Mouse (Mus musculus): ENCODE results near the gene Vmn1r196. TPM values are rescaled to one million over a fixed set of nuclear protein-coding genes. Genes with fewer than 3 reads are reported as not detected.

Gene Vmn1r196
- polyA plus RNA-seq, 1 experiment from 2014 or later, result not detected

GRCm38 (mm10) chr13:22324289-22324688 is 34.6 kb downstream of the Vmn1r196 start, which contains the start of gene Vmn1r197:
Vmn1r197 (plus strand) TSS chr13:22324589.
- H3K4me2 ChIP-seq (replicated peaks; ENCODE audit: low read depth, low read length), result no peak within 1 kb of the TSS
- no peak within 1 kb of the TSS for H3K9ac ChIP-seq (ENCODE audit: low read depth, low read length)
- no peaks in the 10 kb centered on the region for H3K4me1 ChIP-seq (replicated peaks; ENCODE audit: control insufficient read depth, insufficient read depth, low read length)
- no peaks in the 10 kb centered on the region for H3K9me3 ChIP-seq (ENCODE audit: control insufficient read depth, low read length)
- DNase-seq (ENCODE audit: low spot score) (no peak), ATAC-seq (ENCODE audit: low FRiP score) (no peak)
- H3K36me3 ChIP-seq (ENCODE audit: control insufficient read depth, insufficient read depth, low read length), result no peaks in the 10 kb centered on the region
- no peak within 1 kb of the TSS for H3K27ac ChIP-seq (ENCODE audit: low read depth, low read length)
- no peaks in the 10 kb centered on the region for H3K27me3 ChIP-seq (ENCODE audit: control insufficient read depth, insufficient read depth, low read length)
- H3K4me3 ChIP-seq (ENCODE audit: low read depth, low read length), result no peak within 1 kb of the TSS

GRCm38 (mm10) chr13:22333269-22333668 is 43.5 kb downstream of the Vmn1r196 start:
- Histone ChIP-seq H3K36me3 (ENCODE audit: control insufficient read depth, insufficient read depth, low read length) (no peaks in the 10 kb centered on the region), H3K27me3 (ENCODE audit: control insufficient read depth, insufficient read depth, low read length) (no peaks in the 10 kb centered on the region), H3K9me3 (ENCODE audit: control insufficient read depth, low read length) (no peaks in the 10 kb centered on the region), H3K9ac (ENCODE audit: low read depth, low read length) (no peak overlapping the region), H3K27ac (ENCODE audit: low read depth, low read length) (no peak overlapping the region), H3K4me2 (replicated peaks; ENCODE audit: low read depth, low read length) (no peak overlapping the region), H3K4me3 (ENCODE audit: low read depth, low read length) (no peak overlapping the region), H3K4me1 (replicated peaks; ENCODE audit: control insufficient read depth, insufficient read depth, low read length) (no peaks in the 10 kb centered on the region)
- no peak for DNase-seq (ENCODE audit: low spot score)
- ATAC-seq (ENCODE audit: low FRiP score), result no peak
- 84% methylated on average over 2 of the region's 2 CpGs for whole genome bisulfite sequencing

GRCm38 (mm10) chr13:22335565-22335964 is 45.8 kb downstream of the Vmn1r196 start:
- no peak overlapping the region for H3K9ac ChIP-seq (ENCODE audit: low read depth, low read length)
- no peaks in the 10 kb centered on the region for H3K27me3 ChIP-seq (ENCODE audit: control insufficient read depth, insufficient read depth, low read length)
- H3K9me3 ChIP-seq (ENCODE audit: control insufficient read depth, low read length), result no peaks in the 10 kb centered on the region
- H3K4me1 ChIP-seq (replicated peaks; ENCODE audit: control insufficient read depth, insufficient read depth, low read length), result no peaks in the 10 kb centered on the region
- no peak for ATAC-seq (ENCODE audit: low FRiP score)
- H3K4me3 ChIP-seq (ENCODE audit: low read depth, low read length), result no peak overlapping the region
- H3K27ac ChIP-seq (ENCODE audit: low read depth, low read length), result no peak overlapping the region
- H3K4me2 ChIP-seq (replicated peaks; ENCODE audit: low read depth, low read length), result no peak overlapping the region
- no peak for DNase-seq (ENCODE audit: low spot score)
- no peaks in the 10 kb centered on the region for H3K36me3 ChIP-seq (ENCODE audit: control insufficient read depth, insufficient read depth, low read length)
- 92% methylated on average over 1 of the region's 1 CpGs for WGBS

Other genes starting within 250 kb of the Vmn1r196 start
- 31.2 and 31.4 TPM in 2 replicates for gene Hist1h4i, start 248.6 kb upstream of the Vmn1r196 start, polyA plus RNA-seq (2014; fragmentation: Nextera tagmentation; extraction: Ambion mirVana)
- 58.7 and 60.3 TPM in 2 replicates for gene Hist1h2ag, start 247.0 kb upstream of the Vmn1r196 start, polyA plus RNA-seq (2014; fragmentation: Nextera tagmentation; extraction: Ambion mirVana)
- gene Hist1h2bj, start 246.7 kb upstream of the Vmn1r196 start, polyA plus RNA-seq (2014; fragmentation: Nextera tagmentation; extraction: Ambion mirVana), result 14.0 and 15.2 TPM in 2 replicates
- not detected in 2 replicates for gene Vmn1r188, start 205.5 kb upstream of the Vmn1r196 start, polyA plus RNA-seq (2014; fragmentation: Nextera tagmentation; extraction: Ambion mirVana)
- gene Vmn1r189, start 184.1 kb upstream of the Vmn1r196 start, polyA plus RNA-seq (2014; fragmentation: Nextera tagmentation; extraction: Ambion mirVana), result not detected in 2 replicates
- gene Vmn1r191, start 106.0 kb upstream of the Vmn1r196 start, polyA plus RNA-seq (2014; fragmentation: Nextera tagmentation; extraction: Ambion mirVana), result not detected in 2 replicates
- gene Vmn1r192, start 98.8 kb upstream of the Vmn1r196 start, polyA plus RNA-seq (2014; fragmentation: Nextera tagmentation; extraction: Ambion mirVana), result not detected in 2 replicates
- not detected in 2 replicates for gene Vmn1r193, start 66.8 kb upstream of the Vmn1r196 start, polyA plus RNA-seq (2014; fragmentation: Nextera tagmentation; extraction: Ambion mirVana)
- gene Vmn1r194, start 45.7 kb upstream of the Vmn1r196 start, polyA plus RNA-seq (2014; fragmentation: Nextera tagmentation; extraction: Ambion mirVana), result not detected in 2 replicates
- not detected in 2 replicates for gene Vmn1r195, start 19.4 kb upstream of the Vmn1r196 start, polyA plus RNA-seq (2014; fragmentation: Nextera tagmentation; extraction: Ambion mirVana)
- gene Vmn1r197, start 34.7 kb downstream of the Vmn1r196 start, polyA plus RNA-seq (2014; fragmentation: Nextera tagmentation; extraction: Ambion mirVana), result not detected in 2 replicates
- not detected in 2 replicates for gene Vmn1r198, start 60.4 kb downstream of the Vmn1r196 start, polyA plus RNA-seq (2014; fragmentation: Nextera tagmentation; extraction: Ambion mirVana)
- not detected in 2 replicates for gene Vmn1r199, start 89.9 kb downstream of the Vmn1r196 start, polyA plus RNA-seq (2014; fragmentation: Nextera tagmentation; extraction: Ambion mirVana)
- not detected in 2 replicates for gene Vmn1r200, start 100.5 kb downstream of the Vmn1r196 start, polyA plus RNA-seq (2014; fragmentation: Nextera tagmentation; extraction: Ambion mirVana)
- not detected in 2 replicates for gene Vmn1r201, start 182.0 kb downstream of the Vmn1r196 start, polyA plus RNA-seq (2014; fragmentation: Nextera tagmentation; extraction: Ambion mirVana)
- gene Vmn1r202, start 215.5 kb downstream of the Vmn1r196 start, polyA plus RNA-seq (2014; fragmentation: Nextera tagmentation; extraction: Ambion mirVana), result not detected in 2 replicates
- not detected in 2 replicates for gene Vmn1r203, start 228.2 kb downstream of the Vmn1r196 start, polyA plus RNA-seq (2014; fragmentation: Nextera tagmentation; extraction: Ambion mirVana)